Mouse (Mus musculus) hindbrain, embryonic 13.5 days (tissue): ENCODE measurements around the gene Sult3a1. TPM values are rescaled to one million over a fixed set of nuclear protein-coding genes. Genes with fewer than 3 reads are reported as not detected.
A peak's percentile ranks its signal among the peaks of the same experiment; 100 is the strongest.
"Not testable (repeated sequence)": the region's sequence is repeated elsewhere in the genome, so short reads cannot be mapped to it uniquely, and the experiment has no call there.

Experiments
- ATAC-seq: fragments of 200-750 bp; cut with Nextera tagmentation; 2 replicates; pipeline ENCODE4 v1.8.0; 2017; ENCODE audit warnings: moderate TSS enrichment; ENCODE audit not compliant: low FRiP score
- H3K27ac ChIP-seq: fragments of 300-500 bp; sonication (generic); 2 replicates; pipeline ENCODE4 v1.5.1; 2015; ENCODE audit warnings: inconsistent platforms, mild to moderate bottlenecking, moderate library complexity
- H3K27me3 ChIP-seq: fragments of 300-500 bp; sonication (generic); 2 replicates; pipeline ENCODE4 v1.6.1; 2015; ENCODE audit warnings: mild to moderate bottlenecking, inconsistent platforms
- H3K36me3 ChIP-seq: fragments of 300-500 bp; sonication (generic); 2 replicates; pipeline ENCODE4 v1.6.1; 2015; ENCODE audit warnings: mild to moderate bottlenecking, inconsistent platforms
- H3K4me1 ChIP-seq: fragments of 300-500 bp; sonication (generic); replicated peaks from 2 replicates; pipeline ENCODE4 v1.6.1; 2015; ENCODE audit warnings: inconsistent platforms
- H3K4me2 ChIP-seq: fragments of 300-500 bp; sonication (generic); 2 replicates; pipeline ENCODE4 v1.6.1; 2015; ENCODE audit warnings: inconsistent platforms, mild to moderate bottlenecking, moderate library complexity
- H3K4me3 ChIP-seq: fragments of 300-500 bp; sonication (generic); 2 replicates; pipeline ENCODE4 v1.5.1; 2015; ENCODE audit warnings: mild to moderate bottlenecking, inconsistent platforms
- H3K9ac ChIP-seq: fragments of 300-500 bp; sonication (generic); 2 replicates; pipeline ENCODE4 v1.6.1; 2015; ENCODE audit warnings: mild to moderate bottlenecking, inconsistent platforms
- H3K9me3 ChIP-seq: fragments of 300-500 bp; sonication (generic); 2 replicates; pipeline ENCODE4 v1.6.1; 2016; ENCODE audit warnings: inconsistent platforms
- WGBS: fragments of 180-500 bp; shearing (Covaris S2); methylation state at CpG from one replicate; pipeline ENCODE4 v1.1.7; 2015; 5-methylcytosine and 5-hydroxymethylcytosine counted together
- polyA plus RNA-seq: library from polyadenylated mRNA; unstranded; fragments of >200 nt; fragmentation: Nextera tagmentation; extraction: Ambion mirVana; gene quantifications from 2 replicates; pipeline ENCODE4 v1.2.1, GENCODE M21; 2015

Gene Sult3a1
- polyA plus RNA-seq, result not detected in 2 replicates

DNA sequence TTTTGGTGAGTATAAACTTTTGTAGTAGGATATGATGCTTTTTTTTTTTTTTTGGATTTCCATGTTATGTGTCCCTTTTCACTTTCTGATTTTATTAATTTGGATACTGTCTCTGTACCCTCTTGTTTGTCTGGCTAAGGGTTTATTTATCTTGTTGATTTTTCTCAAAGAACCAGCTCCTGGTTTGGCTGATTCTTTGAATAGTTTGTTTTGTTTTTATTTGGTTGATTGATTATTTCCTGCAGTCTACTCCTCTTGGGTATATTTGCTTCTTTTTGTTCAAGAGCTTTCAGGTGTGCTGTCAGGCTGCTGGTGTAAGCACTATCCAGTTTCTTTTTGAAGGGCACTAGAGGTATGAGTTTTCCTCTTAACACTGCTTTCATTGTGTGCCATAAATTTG lies at the start of gene Sult3a1:
Sult3a1 (plus strand) TSS at position 301 of the 400 bp plus-strand sequence.
- H3K4me3 ChIP-seq, result no peak within 1 kb of the TSS
- no peak within 1 kb of the TSS for H3K9ac ChIP-seq
- H3K9me3 ChIP-seq, result no peaks in the 10 kb centered on the region
- no peaks in the 10 kb centered on the region for H3K27me3 ChIP-seq
- no peak for ATAC-seq
- no peak within 1 kb of the TSS for H3K27ac ChIP-seq
- no peaks in the 10 kb centered on the region for H3K4me1 ChIP-seq
- no peaks in the 10 kb centered on the region for H3K36me3 ChIP-seq
- H3K4me2 ChIP-seq, result no peak within 1 kb of the TSS

DNA sequence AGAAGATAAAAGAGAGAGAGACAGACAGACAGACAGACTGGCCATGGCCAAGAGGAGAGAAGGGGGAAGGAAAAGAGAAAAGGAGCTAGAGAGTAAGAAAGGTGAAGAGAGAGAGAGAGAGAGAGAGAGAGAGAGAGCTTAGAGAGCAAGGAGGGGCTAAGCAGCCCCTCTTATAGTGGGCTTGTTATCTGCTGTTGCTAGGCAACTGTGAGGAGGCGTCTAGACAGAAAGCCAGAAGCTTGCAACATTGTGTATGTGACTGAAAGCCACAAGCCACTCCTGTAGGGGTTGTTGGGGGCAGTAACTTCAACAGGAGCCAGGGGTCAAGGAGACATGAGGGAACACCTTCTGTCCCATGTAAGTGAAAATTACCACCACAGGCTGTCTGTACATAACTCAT lies 45.7 kb upstream of the Sult3a1 start:
- Histone ChIP-seq H3K36me3 (no peaks in the 10 kb centered on the region), H3K4me1 (no peaks in the 10 kb centered on the region), H3K4me2 (no peak overlapping the region), H3K9ac (no peak overlapping the region), H3K27me3 (no peaks in the 10 kb centered on the region), H3K4me3 (no peak overlapping the region), H3K27ac (no peak overlapping the region), H3K9me3 (no peaks in the 10 kb centered on the region)
- ATAC-seq, result no peak
- WGBS, result 17% methylated on average over 1 of the region's 1 CpGs

- H3K36me3 ChIP-seq, result no peaks in the 10 kb centered on the region
- H3K27me3 ChIP-seq, result no peaks in the 10 kb centered on the region
- H3K27ac ChIP-seq, result no peak overlapping the region
- H3K4me3 ChIP-seq, result no peak overlapping the region
- H3K4me1 ChIP-seq, result no peaks in the 10 kb centered on the region
- ATAC-seq, result no peak
- no peak overlapping the region for H3K4me2 ChIP-seq
- no peak overlapping the region for H3K9ac ChIP-seq
- no peaks in the 10 kb centered on the region for H3K9me3 ChIP-seq
These were observed 43.3 kb upstream of the Sult3a1 start for GRCm38 (mm10) chr10:33814266-33814665.

DNA sequence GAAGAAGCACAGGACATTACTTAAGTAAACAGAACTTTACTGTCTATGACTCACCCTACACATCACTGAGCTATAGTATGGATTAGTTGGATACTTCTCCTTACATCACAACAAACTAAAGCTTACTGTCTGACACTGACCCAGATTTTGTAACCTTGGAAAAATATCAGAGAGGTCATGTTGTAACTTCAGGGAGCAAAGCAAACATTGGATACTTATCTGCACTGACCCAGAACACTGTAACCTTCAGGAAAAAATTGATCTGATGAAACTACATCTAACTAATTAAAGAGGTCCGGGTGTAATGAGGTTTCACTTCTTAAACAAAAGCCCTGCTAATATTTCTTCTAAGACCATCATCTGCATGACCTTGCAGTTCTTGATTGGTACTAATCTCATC lies 40.6 kb upstream of the Sult3a1 start:
- WGBS, result 79% methylated on average over 1 of the region's 1 CpGs
- Histone ChIP-seq H3K4me1 (no peaks in the 10 kb centered on the region), H3K9me3 (no peaks in the 10 kb centered on the region), H3K27ac (no peak overlapping the region), H3K4me3 (no peak overlapping the region), H3K27me3 (no peaks in the 10 kb centered on the region), H3K36me3 (no peaks in the 10 kb centered on the region), H3K9ac (no peak overlapping the region), H3K4me2 (no peak overlapping the region)
- ATAC-seq, result no peak

GRCm38 (mm10) chr10:33820892-33821291 lies 36.6 kb upstream of the Sult3a1 start:
- no peak overlapping the region for H3K9ac ChIP-seq
- ATAC-seq, result no peak
- H3K4me3 ChIP-seq, result no peak overlapping the region
- no peaks in the 10 kb centered on the region for H3K36me3 ChIP-seq
- no peaks in the 10 kb centered on the region for H3K9me3 ChIP-seq
- no peaks in the 10 kb centered on the region for H3K27me3 ChIP-seq
- H3K27ac ChIP-seq, result no peak overlapping the region
- no peak overlapping the region for H3K4me2 ChIP-seq
- H3K4me1 ChIP-seq, result no peaks in the 10 kb centered on the region
- 97% methylated on average over 3 of the region's 3 CpGs for WGBS

GRCm38 (mm10) chr10:33865994-33866393 lies 8.5 kb downstream of the Sult3a1 start:
- Histone ChIP-seq H3K36me3 (no peaks in the 10 kb centered on the region), H3K9ac (no peak overlapping the region), H3K9me3 (no peaks in the 10 kb centered on the region), H3K4me3 (no peak overlapping the region), H3K27ac (no peak overlapping the region), H3K27me3 (no peaks in the 10 kb centered on the region), H3K4me1 (no peaks in the 10 kb centered on the region), H3K4me2 (no peak overlapping the region)
- WGBS, result 75% methylated on average over 2 of the region's 2 CpGs
- no peak for ATAC-seq

DNA sequence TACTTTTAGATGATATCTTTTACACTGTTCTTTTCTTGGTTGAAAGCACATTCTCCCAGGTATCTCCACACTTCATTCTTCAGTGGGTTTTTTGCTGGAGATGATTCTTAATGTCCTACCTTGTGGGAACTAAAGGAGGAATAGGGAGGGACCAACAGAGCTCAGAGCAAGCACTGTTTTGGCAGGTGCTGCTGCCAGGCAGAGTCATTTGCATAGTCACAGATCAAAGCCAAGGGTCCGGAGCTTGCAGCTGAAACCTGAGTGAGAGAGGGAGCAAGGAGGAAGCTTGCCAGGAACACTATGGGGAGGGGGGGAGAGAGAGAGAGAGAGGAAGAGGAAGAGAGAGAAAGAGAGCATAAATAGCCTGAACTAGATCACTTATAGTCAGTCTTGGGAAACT lies 12.9 kb downstream of the Sult3a1 start:
- Histone ChIP-seq H3K4me2 (no peak overlapping the region), H3K9me3 (no peaks in the 10 kb centered on the region), H3K4me3 (no peak overlapping the region), H3K36me3 (no peaks in the 10 kb centered on the region), H3K9ac (no peak overlapping the region), H3K27ac (no peak overlapping the region), H3K4me1 (no peaks in the 10 kb centered on the region), H3K27me3 (no peaks in the 10 kb centered on the region)
- ATAC-seq, result no peak
- WGBS, result 30% methylated on average over 1 of the region's 1 CpGs

DNA sequence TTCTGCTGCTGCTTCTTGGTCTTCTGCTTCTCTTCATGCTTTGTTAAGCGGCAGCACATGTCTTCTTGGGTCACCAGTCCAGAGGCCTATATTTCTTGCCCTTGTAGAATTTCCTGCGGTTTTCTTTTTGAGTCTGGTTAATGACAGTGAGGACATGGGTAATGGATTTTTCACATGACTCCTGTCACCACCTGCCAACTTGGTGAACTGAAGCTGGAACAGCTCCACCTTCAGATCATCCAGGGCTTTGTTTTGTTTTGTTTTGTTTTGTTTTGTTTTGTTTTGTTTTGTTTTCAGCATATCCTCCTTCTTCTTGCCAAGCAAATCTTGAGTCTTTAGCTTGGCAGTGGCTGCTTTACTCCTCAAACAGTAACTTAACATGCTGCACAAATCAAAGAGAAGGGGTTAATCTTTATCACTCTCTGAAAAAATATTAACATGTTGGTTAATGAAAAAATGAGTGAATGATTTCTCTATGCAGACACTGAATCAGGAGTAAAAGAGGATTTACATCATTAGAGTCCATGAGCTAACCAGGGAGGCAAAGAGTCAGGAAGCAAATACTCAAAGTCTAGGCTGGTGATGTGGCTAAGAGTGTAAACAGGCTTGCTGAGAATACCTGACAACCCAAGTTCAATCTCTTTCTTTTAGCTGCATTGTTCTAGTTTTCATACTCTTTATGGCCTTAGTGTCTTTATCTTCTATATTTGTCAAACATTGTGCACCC lies 15.3 kb downstream of the Sult3a1 start:
- H3K4me2 ChIP-seq, result no peak overlapping the region
- no peaks in the 10 kb centered on the region for H3K4me1 ChIP-seq
- WGBS, result 93% methylated on average over 2 of the region's 2 CpGs
- no peaks in the 10 kb centered on the region for H3K9me3 ChIP-seq
- H3K27ac ChIP-seq, result no peak overlapping the region
- no peaks in the 10 kb centered on the region for H3K36me3 ChIP-seq
- no peaks in the 10 kb centered on the region for H3K27me3 ChIP-seq
- no peak overlapping the region for H3K4me3 ChIP-seq
- ATAC-seq, result no peak
- H3K9ac ChIP-seq, result no peak overlapping the region

DNA sequence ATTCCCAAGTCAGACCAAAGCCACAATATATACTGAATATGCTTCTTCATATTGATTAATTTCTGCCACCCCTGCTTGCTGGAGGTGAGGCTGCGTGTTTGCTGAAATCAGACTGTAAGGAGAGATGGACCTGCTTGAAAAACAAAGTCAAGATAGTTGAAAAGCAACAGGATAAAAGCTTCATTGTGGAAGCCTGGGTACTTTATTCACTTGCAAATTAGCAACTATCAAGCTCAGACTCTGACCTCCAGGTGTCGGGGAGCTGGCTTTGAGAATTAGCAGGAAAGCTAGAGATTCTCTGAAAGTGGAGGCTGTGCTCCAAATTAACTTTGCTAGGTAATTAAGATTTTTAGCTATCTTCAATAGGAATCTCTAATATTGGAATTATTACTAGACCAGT lies 24.9 kb downstream of the Sult3a1 start:
- not testable (repeated sequence) for H3K27ac ChIP-seq, H3K9me3 ChIP-seq, H3K4me2 ChIP-seq, H3K27me3 ChIP-seq, H3K36me3 ChIP-seq, H3K4me1 ChIP-seq, H3K4me3 ChIP-seq, ATAC-seq, H3K9ac ChIP-seq
- 77% methylated on average over 2 of the region's 2 CpGs for WGBS

- not testable (repeated sequence) for H3K27ac ChIP-seq, ATAC-seq, H3K4me1 ChIP-seq, H3K4me3 ChIP-seq, H3K36me3 ChIP-seq, H3K9ac ChIP-seq, H3K27me3 ChIP-seq, H3K9me3 ChIP-seq, H3K4me2 ChIP-seq
- 83% methylated on average over 1 of the region's 1 CpGs for WGBS
These were observed 44.0 kb downstream of the Sult3a1 start for GRCm38 (mm10) chr10:33901520-33901919.

- H3K9ac ChIP-seq, result peak within 1 kb of the TSS; percentile 46; the same call in 1 of the 2 replicates
- 7% methylated on average over 17 of the region's 17 CpGs for WGBS
- peak within 1 kb of the TSS; percentile 63 for H3K4me2 ChIP-seq
- peak within 1 kb of the TSS; percentile 40 for H3K4me3 ChIP-seq
- peak; percentile 100 for ATAC-seq
- no peaks in the 10 kb centered on the region for H3K27me3 ChIP-seq
- H3K36me3 ChIP-seq, result no peaks in the 10 kb centered on the region
- no peaks in the 10 kb centered on the region for H3K9me3 ChIP-seq
- H3K27ac ChIP-seq, result no peak within 1 kb of the TSS
- H3K4me1 ChIP-seq, result peaks cover 6% of the 10 kb centered on the region
These were observed 47.3 kb downstream of the Sult3a1 start, which contains the start of gene Rsph4a for GRCm38 (mm10) chr10:33904530-33905481. Gene Rsph4a, plus strand, starts transcription at chr10:33905111.

DNA sequence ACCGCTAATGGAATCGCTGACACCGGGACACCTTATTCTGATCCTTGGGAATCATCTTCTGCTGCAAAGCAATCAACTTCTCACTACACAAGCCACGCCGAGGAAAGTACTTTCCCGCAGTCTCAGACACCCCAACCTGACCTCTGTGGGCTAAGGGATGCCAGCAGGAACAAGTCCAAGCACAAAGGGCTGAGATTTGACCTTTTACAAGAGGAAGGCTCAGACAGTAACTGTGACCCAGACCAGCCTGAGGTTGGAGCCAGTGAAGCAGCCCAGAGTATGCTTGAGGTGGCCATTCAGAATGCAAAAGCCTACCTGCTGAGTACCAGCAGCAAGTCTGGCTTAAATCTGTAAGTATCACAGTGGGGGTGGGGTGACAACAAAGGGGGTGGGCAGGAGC lies 48.0 kb downstream of the Sult3a1 start:
- Histone ChIP-seq H3K27ac (no peak overlapping the region), H3K4me1 (peaks cover 6% of the 10 kb centered on the region), H3K9me3 (no peaks in the 10 kb centered on the region), H3K4me2 (peak overlapping the region; percentile 63), H3K4me3 (peak overlapping the region; percentile 40), H3K27me3 (no peaks in the 10 kb centered on the region), H3K9ac (0 out of 2 replicates have a peak overlapping the region, but pooled peaks have one; percentile 46), H3K36me3 (no peaks in the 10 kb centered on the region)
- WGBS, result 4% methylated on average over 6 of the region's 6 CpGs
- no peak for ATAC-seq
